Mouse (Mus musculus) B cell, adult 67 days (primary cell): Measurements from ENCODE around the gene Rars2. TPM values are rescaled to one million over a fixed set of nuclear protein-coding genes. Genes with fewer than 3 reads are reported as not detected.

ENCODE experiments used
- total RNA-seq, 2 experiments: library from RNA; stranded (reverse); gene quantifications; 4 replicates each; pipeline ENCODE4 v1.2.4; 2023

Rars2 gene
- total RNA-seq = 10 to 100 TPM; 33.4 to 37.2 TPM

GRCm38 (mm10) chr4:34614630-34615094 lies at the start of gene Rars2, which contains the start of gene Orc3:
TSS of gene Rars2 (plus strand) at chr4:34614957.
TSS of gene Orc3 (minus strand) at chr4:34614944.

DNA sequence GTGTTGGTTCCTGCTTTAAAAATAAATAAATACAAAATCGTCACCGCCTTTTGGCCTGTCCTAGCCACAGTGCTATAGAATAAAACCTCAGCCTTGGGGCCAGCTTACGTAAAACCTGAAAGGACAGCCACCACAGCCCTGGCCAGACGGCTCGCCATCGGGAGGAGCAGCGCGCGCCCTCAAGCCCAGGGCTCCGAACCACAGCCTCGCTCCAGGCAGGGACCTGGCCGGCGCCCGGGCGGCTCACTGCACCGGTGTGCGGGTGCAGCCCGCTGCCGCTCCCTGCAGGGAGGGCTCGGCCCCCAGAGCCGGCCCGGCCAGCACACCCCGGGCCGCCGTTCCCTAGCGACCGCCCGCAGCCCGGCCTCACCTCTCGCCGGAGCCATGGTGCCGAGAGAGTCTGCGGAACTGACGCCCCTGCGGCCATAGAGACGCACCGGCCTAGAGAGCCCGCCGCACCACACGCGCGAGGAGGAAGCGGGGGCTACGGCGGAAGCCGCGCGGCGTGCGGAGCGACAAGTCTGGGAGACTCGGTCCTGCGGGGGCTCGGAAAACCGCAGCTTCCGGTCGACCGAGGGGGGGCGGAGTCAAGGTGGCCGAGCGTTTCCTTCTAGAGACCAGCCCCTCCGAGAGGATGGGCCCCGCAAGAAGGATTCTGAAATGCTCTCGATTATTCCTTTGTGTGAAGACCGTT lies 72.3 kb downstream of the Rars2 start, which contains the start of gene Slc35a1:
TSS of gene Slc35a1 (minus strand) at position 565 of the 694 bp plus-strand sequence.

Other genes with a start within 250 kb of the Rars2 start
- 10 to 100 TPM; 59.7 to 65.0 TPM for gene Akirin2, start 64.0 kb upstream of the Rars2 start, total RNA-seq
- gene Orc3, start within 50 bp of the Rars2 start, total RNA-seq = 100 to 1,000 TPM in 1 of 2 experiments, 10 to 100 TPM in 1; 93.7 to 110 TPM
- gene Slc35a1, start 72.5 kb downstream of the Rars2 start, total RNA-seq = 10 to 100 TPM; 21.7 to 24.5 TPM
- gene Cfap206, start 115.2 kb downstream of the Rars2 start, total RNA-seq = not detected
- gene Gm136, start 141.3 kb downstream of the Rars2 start, total RNA-seq = not detected
- 10 to 100 TPM; 12.9 to 20.4 TPM for gene Smim8, start 163.5 kb downstream of the Rars2 start, total RNA-seq